Mouse (Mus musculus) lung, postnatal 0 days (tissue): ENCODE results near the gene Pcsk6.

Source experiments
- CTCF ChIP-seq: IDR thresholded peaks from 2 replicates; pipeline ENCODE4 v1.5.1; 2016; ENCODE audit warnings: antibody characterized with exemption, mild to moderate bottlenecking
- EP300 ChIP-seq: IDR thresholded peaks from 2 replicates; pipeline ENCODE4 v1.6.1; 2016; ENCODE audit warnings: antibody characterized with exemption, mild to moderate bottlenecking, control low read depth

DNA sequence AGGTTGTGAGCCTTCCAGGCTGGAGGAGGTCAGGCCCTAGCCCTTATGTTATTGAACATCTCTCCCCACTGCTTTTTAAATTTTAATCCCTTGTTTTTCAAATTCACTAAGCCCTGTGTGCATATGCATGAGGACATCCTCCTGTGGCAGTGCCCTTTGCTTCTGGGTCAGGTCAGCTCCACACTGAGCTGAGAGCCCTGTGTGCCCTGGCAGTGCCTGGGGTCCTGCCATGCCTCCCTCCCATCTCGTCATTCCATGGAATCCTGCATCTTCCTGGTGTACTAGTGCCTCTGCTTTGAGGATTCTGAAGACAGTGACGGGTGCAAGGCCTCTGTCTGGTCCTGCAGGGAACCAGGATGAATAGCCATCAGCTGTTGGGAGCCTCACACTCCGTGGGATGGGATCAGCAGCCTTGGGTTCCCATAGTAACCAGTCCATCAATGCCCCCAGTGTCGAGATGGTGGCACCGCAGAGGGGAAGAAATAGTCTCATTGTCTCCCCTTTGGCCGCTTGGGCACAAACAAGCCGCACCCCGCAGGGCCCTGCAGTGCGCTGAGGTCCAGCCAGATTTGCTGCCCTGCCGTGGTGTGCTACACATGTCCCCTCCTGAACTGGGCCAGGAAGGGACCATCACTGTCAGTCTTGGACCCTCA, 9.5 kb downstream of the Pcsk6 start:
- TF ChIP-seq CTCF: no peak
- no peak for TF ChIP-seq EP300
